Mouse (Mus musculus) testis, adult 2 months (tissue): Measurements from ENCODE around the gene Cenpm.
"Not testable (repeated sequence)": the region's sequence is repeated elsewhere in the genome, so short reads cannot be mapped to it uniquely, and the experiment has no call there.

Experiments
- CTCF ChIP-seq: fragments of 200-500 bp; IDR thresholded peaks from 2 replicates; pipeline ENCODE4 v1.5.1; 2012; ENCODE audit warnings: low read depth, mild to moderate bottlenecking, inconsistent platforms, low read length, moderate library complexity; ENCODE audit not compliant: control insufficient read depth, insufficient read depth, insufficient replicate concordance
- POLR2A ChIP-seq: fragments of 200-500 bp; IDR thresholded peaks from 2 replicates; pipeline ENCODE4 v1.6.1; 2012; ENCODE audit warnings: low read depth, mild to moderate bottlenecking, inconsistent platforms, low read length, moderate library complexity; ENCODE audit not compliant: control insufficient read depth

- TF ChIP-seq POLR2A, CTCF: not testable (repeated sequence)
Observed at GRCm38 (mm10) chr15:82244805-82245161, 235 bp upstream of the Cenpm start.
